Mouse (Mus musculus): ENCODE results near the gene Gm16442. TPM values are rescaled to one million over a fixed set of nuclear protein-coding genes. Genes with fewer than 3 reads are reported as not detected.
"Not testable (repeated sequence)": the region's sequence is repeated elsewhere in the genome, so short reads cannot be mapped to it uniquely, and the experiment has no call there.

Gene Gm16442
- total RNA-seq (2021): not detected
- long read RNA-seq, experiment 1: 0 reads
- long read RNA-seq, experiment 2: 0 reads

DNA sequence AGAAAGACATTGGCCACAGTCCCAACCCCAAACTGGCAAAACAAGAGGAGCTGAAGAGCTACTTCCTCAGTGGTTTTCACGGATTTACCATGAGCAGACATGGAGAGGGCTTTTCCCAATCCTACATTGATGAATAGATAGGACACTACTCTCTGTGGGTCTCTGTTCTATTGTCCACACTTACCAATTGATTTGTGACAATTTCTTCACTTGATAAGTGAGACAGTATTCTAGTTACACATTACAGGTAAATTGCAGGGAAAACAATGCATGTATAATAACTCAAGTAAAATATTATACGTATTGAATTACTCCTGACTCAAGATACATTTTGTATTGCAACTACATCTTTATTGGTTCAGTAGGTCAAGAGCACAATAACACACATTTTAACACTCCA lies at the start of gene Gm16442:
Gene Gm16442 (minus strand): TSS at position 101 of the 400 bp plus-strand sequence.
- DNase-seq (ENCODE audit: low spot score in 2 of 2): not testable (repeated sequence)

DNA sequence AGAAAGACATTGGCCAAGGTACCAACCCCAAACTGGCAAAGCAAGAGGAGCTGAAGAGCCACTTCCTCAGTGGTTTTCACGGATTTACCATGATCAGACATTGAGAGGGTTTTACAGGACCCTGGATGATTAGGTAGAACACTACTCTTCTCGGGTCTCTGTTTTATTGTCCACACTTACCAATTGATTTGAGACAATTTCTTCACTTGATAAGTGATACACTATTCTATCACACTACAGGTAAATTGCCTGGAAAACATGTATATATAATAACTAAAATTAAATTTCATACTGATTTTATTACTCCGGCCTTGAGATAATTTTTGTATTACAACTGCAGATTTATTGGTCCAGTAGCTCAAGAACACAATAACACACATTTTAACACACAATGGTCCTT lies 45.9 kb upstream of the Gm16442 start, which contains the start of gene Vmn1r94:
Gene Vmn1r94 (minus strand): TSS at position 101 of the 400 bp plus-strand sequence.
- DNase-seq (ENCODE audit: low spot score in 2 of 2): not testable (repeated sequence)

DNA sequence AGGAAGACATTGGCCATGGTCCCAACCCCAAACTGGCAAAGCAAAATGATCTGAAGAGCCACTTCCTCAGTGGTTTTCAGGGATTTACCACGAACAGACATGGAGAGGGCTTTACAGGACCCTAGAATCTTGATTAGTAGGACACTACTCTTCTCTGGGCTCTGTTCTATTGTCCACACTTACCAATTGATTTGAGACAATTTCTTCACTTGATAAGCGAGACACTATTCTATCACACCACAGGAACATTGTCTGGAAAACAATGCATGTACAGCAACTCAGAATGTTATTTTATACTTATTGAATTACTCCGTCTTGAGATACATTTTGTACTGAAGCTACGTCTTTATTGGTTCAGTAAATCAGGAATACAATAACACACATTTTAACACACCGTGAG lies 16.6 kb upstream of the Gm16442 start, which contains the start of gene Vmn1r93:
Gene Vmn1r93 (minus strand): TSS at position 101 of the 400 bp plus-strand sequence.
- DNase-seq (ENCODE audit: low spot score in 2 of 2): not testable (repeated sequence)

- not testable (repeated sequence) for DNase-seq (ENCODE audit: low spot score in 2 of 2)
These were observed 23.0 kb downstream of the Gm16442 start, which contains the start of gene Vmn1r91 for GRCm38 (mm10) chr7:20099380-20099779. Vmn1r91 (plus strand) TSS chr7:20099680.

DNA sequence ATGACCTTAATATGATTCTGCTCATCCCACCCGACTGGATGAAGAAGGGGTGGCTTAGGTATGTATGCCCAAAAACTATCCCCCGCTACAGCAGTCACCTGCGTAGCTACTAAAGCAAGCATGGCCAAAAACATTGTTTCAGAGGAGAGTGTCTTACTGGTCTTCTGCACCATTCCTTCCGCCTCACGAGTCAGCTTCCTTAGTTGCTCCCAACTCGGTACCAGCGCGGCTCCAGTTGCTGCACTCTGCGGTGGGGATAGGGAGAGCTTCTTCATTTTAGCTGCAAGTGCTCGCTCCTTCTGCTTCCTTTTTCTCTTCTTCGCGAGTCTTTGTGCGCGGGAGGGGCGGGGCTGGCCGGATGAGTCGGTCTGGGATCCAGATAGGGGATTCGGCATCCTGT lies 44.3 kb downstream of the Gm16442 start:
- not testable (repeated sequence) for DNase-seq (ENCODE audit: low spot score in 2 of 2)

Other genes with a start within 250 kb of the Gm16442 start
- gene Ceacam19, start 234.6 kb downstream of the Gm16442 start, total RNA-seq (2021): not detected
- gene Pvr, start 201.4 kb downstream of the Gm16442 start, total RNA-seq (2021): 10 to 100 TPM; 20.8 to 32.4 TPM
- gene Igsf23, start 171.8 kb downstream of the Gm16442 start, total RNA-seq (2021): not detected
- not detected for gene Ceacam20, start 157.2 kb downstream of the Gm16442 start, total RNA-seq (2021)
- gene Nlrp9b, start 131.1 kb downstream of the Gm16442 start, total RNA-seq (2021): not detected
- not detected for gene Vmn1r91, start 22.9 kb downstream of the Gm16442 start, total RNA-seq (2021)
- not detected for gene Vmn1r93, start 16.5 kb upstream of the Gm16442 start, total RNA-seq (2021)
- gene Vmn1r94, start 45.8 kb upstream of the Gm16442 start, total RNA-seq (2021): not detected
- not detected for gene Vmn1r95, start 71.1 kb upstream of the Gm16442 start, total RNA-seq (2021)
- gene Gm6164, start 83.0 kb upstream of the Gm16442 start, total RNA-seq (2021): not detected
- gene Gm4498, start 111.2 kb upstream of the Gm16442 start, total RNA-seq (2021): not detected
- not detected for gene Gm5890, start 140.3 kb upstream of the Gm16442 start, total RNA-seq (2021)
- not detected for gene Gm4133, start 211.5 kb upstream of the Gm16442 start, total RNA-seq (2021)